Mouse (Mus musculus) G1E (cell line): ENCODE data around the gene Zzz3. TPM values are rescaled to one million over a fixed set of nuclear protein-coding genes. Genes with fewer than 3 reads are reported as not detected.

Experiments
- ATAC-seq: 2 replicates; pipeline ENCODE4 v1.8.0; 2016; ENCODE audit warnings: mild to moderate bottlenecking; ENCODE audit not compliant: insufficient number of reproducible peaks, poor library complexity, low FRiP score, severe bottlenecking; ENCODE audit errors: extremely low read depth
- DNase-seq: peaks from one replicate; pipeline ENCODE4 v3.0.0; 2012; ENCODE audit warnings: low spot score
- H3K27me3 ChIP-seq: 2 replicates; pipeline ENCODE4 v1.6.1; 2012; ENCODE audit warnings: mild to moderate bottlenecking, low read length, inconsistent platforms; ENCODE audit not compliant: insufficient read depth
- H3K36me3 ChIP-seq: replicated peaks from 2 replicates; pipeline ENCODE3; 2012; ENCODE audit warnings: mild to moderate bottlenecking, inconsistent platforms
- H3K4me1 ChIP-seq: 2 replicates; pipeline ENCODE4 v1.6.1; 2012; ENCODE audit warnings: low read depth, low read length, inconsistent platforms, mixed read lengths; ENCODE audit not compliant: insufficient read depth
- H3K4me3 ChIP-seq: 2 replicates; pipeline ENCODE4 v1.5.1; 2012; ENCODE audit warnings: low read depth, mild to moderate bottlenecking, inconsistent platforms, low read length, moderate library complexity, mixed read lengths
- H3K9me3 ChIP-seq: replicated peaks from 2 replicates; pipeline ENCODE4 v1.6.1; 2012; ENCODE audit warnings: inconsistent platforms
- CTCF ChIP-seq: IDR thresholded peaks from 2 replicates; pipeline ENCODE4 v1.5.1; 2012; ENCODE audit warnings: low read depth, low read length, inconsistent platforms, mixed read lengths
- GATA1 ChIP-seq: IDR thresholded peaks from 2 replicates; pipeline ENCODE4 v1.6.1; 2012; ENCODE audit warnings: borderline replicate concordance, low read length, inconsistent platforms, mixed read lengths
- GATA2 ChIP-seq: IDR thresholded peaks from 2 replicates; pipeline ENCODE4 v1.6.1; 2012; ENCODE audit warnings: low read depth, low read length, inconsistent platforms, borderline replicate concordance
- POLR2AphosphoS5 ChIP-seq: IDR thresholded peaks from 2 replicates; pipeline ENCODE4 v1.6.1; 2012; ENCODE audit warnings: low read depth, low read length, inconsistent platforms; ENCODE audit not compliant: insufficient replicate concordance
- TAL1 ChIP-seq: conservative IDR thresholded peaks from 2 replicates; pipeline ENCODE4 v1.6.1; 2012; ENCODE audit warnings: low read depth, low read length, inconsistent platforms, mixed read lengths
- polyA plus RNA-seq: library from polyadenylated mRNA; stranded (reverse); fragments of >175 nt; gene quantifications from 2 replicates; pipeline ENCODE4 v1.2.3, GENCODE M21; 2012
- total RNA-seq, 2 experiments: library from RNA; stranded (forward) in 1 of 2; stranded (reverse) in 1 of 2; fragments of 200-1000 nt in 1 of 2; fragments of >200 nt in 1 of 2; fragmentation: Nextera tagmentation in 1 of 2; gene quantifications; 2 replicates each; pipeline ENCODE4 v1.2.3; 2014 to 2017

The Zzz3 gene
- total and polyA plus RNA-seq, 3 experiments, result 14.3 to 85.5 (median 64.4) TPM

- ATAC-seq (no peak), DNase-seq (peak; percentile 37)
- no peak overlapping the region for H3K4me3 ChIP-seq
- TF ChIP-seq TAL1, result no peak
- TF ChIP-seq CTCF, result peak; percentile 53; the same call in 1 of the 2 replicates
- no peak for TF ChIP-seq GATA1
- TF ChIP-seq POLR2AphosphoS5, result no peak
- TF ChIP-seq GATA2, result no peak
- no peaks in the 10 kb centered on the region for H3K9me3 ChIP-seq
- H3K36me3 ChIP-seq, result no peaks in the 10 kb centered on the region
- peaks cover 43% of the 10 kb centered on the region for H3K4me1 ChIP-seq
- H3K27me3 ChIP-seq, result peaks cover 30% of the 10 kb centered on the region
These were observed 79.5 kb downstream of the Zzz3 start for GRCm38 (mm10) chr3:152474582-152475277.

GRCm38 (mm10) chr3:152475278-152475669 is 80.0 kb downstream of the Zzz3 start:
- peaks cover 43% of the 10 kb centered on the region for H3K4me1 ChIP-seq
- H3K36me3 ChIP-seq, result no peaks in the 10 kb centered on the region
- no peak overlapping the region for H3K4me3 ChIP-seq
- no peaks in the 10 kb centered on the region for H3K9me3 ChIP-seq
- TF ChIP-seq GATA2 (no peak), POLR2AphosphoS5 (no peak), TAL1 (no peak), GATA1 (no peak), CTCF (no peak)
- ATAC-seq, result no peak
- H3K27me3 ChIP-seq, result peaks cover 29% of the 10 kb centered on the region
- no peak for DNase-seq

DNA sequence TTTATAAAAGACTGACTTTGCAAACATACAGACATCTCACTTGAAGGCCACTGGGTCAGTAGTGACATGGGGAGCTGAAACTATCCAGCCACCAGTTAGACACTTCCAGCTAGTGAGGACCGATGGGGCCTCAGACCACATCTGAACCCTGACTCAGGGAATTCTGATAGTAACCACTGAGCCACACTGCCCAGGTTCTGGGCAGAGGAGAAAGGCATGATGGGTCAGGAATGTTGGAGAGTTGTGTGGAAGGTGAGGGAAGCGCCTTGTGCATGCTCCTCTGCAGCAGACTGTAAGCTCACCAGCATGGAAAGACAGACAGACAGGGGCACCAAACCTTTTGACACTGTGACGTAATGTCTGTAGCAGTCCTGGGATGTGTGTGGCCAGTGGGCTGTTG is 80.6 kb downstream of the Zzz3 start:
- TF ChIP-seq POLR2AphosphoS5, result no peak
- no peak for TF ChIP-seq TAL1
- TF ChIP-seq CTCF, result no peak
- no peak for TF ChIP-seq GATA1
- TF ChIP-seq GATA2, result no peak
- Histone ChIP-seq H3K9me3 (no peaks in the 10 kb centered on the region), H3K36me3 (no peaks in the 10 kb centered on the region), H3K4me1 (peaks cover 43% of the 10 kb centered on the region), H3K4me3 (no peak overlapping the region), H3K27me3 (peaks cover 29% of the 10 kb centered on the region)
- ATAC-seq, result no peak
- no peak for DNase-seq

DNA sequence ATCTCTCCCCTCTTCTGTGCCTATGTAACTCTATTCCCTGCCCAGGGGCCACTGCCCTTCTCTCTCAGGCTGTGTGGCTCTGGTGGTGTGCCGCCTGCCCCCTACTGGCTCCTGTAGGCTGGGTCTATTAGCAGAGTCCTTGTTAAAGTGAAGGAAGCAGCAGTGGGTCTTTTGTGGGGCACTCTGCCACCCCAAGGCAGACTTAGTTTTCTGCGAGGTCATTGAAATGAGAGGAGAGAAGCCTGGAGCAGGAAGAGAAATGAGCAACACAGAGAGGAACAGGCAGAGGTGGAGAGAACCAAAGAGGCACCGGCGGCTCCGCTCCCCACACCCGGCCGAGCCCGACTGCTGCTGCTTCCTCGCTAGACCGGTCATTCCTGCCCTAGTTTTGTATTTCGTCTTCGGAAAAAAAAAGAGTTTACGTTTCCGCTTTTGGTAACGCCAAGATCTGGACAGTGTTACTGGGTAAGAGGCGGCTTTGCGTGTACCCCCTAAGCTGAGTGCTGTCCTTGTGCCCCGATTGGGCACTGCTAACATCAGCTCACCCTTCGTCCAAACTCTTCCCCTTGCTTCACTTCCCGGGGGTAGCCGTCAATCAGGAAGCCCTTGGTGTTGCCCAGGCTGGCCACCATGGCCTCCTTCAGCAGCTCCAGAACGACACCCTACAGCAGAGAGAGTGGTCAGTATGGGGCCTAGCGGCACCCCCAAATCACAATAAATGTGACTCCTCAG is 82.7 kb downstream of the Zzz3 start:
- no peaks in the 10 kb centered on the region for H3K9me3 ChIP-seq
- ATAC-seq (no peak; the same call in 1 of the 2 replicates), DNase-seq (peak; percentile 32)
- H3K27me3 ChIP-seq, result peaks cover 20% of the 10 kb centered on the region
- TF ChIP-seq CTCF, result no peak; the same call in 1 of the 2 replicates
- TF ChIP-seq GATA2, result no peak
- TF ChIP-seq GATA1, result no peak
- no peak for TF ChIP-seq POLR2AphosphoS5
- TF ChIP-seq TAL1, result no peak
- H3K4me3 ChIP-seq, result peak overlapping the region; percentile 13
- H3K36me3 ChIP-seq, result no peaks in the 10 kb centered on the region
- H3K4me1 ChIP-seq, result peaks cover 43% of the 10 kb centered on the region

DNA sequence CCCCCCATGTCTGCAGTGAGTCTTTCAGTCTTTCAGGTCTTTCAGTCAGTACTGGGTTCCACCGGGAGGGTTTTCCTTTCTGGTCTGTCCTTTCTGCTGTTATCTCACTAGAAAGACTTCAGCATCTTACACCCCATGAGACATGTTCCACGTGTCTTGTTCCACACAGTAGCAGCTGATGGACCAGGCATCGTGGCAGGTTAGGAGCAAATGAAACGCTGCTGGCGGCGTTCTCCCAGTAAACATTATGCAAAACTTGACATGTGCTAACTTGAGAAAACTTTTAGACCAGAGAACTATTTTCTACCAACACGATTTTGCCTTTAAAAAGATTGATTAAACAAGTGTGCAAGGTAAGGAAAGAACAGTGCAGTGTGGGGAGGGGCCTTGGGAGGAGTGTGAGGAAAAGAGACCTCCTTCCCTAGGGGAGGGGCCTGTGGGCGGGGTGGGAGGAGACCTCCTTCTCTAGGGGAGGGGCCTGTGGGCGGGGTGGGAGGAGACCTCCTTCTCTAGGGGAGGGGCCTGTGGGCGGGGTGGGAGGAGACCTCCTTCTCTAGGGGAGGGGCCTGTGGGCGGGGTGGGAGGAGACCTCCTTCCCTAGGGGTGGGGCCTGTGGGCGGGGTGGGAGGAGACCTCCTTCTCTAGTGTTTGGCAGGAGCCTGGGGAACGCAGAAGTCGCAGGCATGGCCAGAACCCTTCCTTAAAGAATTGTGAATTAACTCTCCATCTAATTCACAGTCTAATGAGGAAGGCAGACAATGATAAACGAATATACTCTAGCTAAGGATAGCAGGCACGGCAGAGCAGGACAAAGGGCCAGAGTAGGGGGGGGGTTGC is 83.5 kb downstream of the Zzz3 start:
- no peak overlapping the region for H3K4me3 ChIP-seq
- H3K36me3 ChIP-seq, result no peaks in the 10 kb centered on the region
- DNase-seq (peak; percentile 35), ATAC-seq (peak; percentile 62)
- no peaks in the 10 kb centered on the region for H3K9me3 ChIP-seq
- no peak for TF ChIP-seq POLR2AphosphoS5
- TF ChIP-seq CTCF, result no peak
- no peak for TF ChIP-seq GATA2
- TF ChIP-seq GATA1, result no peak
- TF ChIP-seq TAL1, result no peak
- H3K4me1 ChIP-seq, result peaks cover 43% of the 10 kb centered on the region
- H3K27me3 ChIP-seq, result peaks cover 13% of the 10 kb centered on the region; the same call in 1 of the 2 replicates

DNA sequence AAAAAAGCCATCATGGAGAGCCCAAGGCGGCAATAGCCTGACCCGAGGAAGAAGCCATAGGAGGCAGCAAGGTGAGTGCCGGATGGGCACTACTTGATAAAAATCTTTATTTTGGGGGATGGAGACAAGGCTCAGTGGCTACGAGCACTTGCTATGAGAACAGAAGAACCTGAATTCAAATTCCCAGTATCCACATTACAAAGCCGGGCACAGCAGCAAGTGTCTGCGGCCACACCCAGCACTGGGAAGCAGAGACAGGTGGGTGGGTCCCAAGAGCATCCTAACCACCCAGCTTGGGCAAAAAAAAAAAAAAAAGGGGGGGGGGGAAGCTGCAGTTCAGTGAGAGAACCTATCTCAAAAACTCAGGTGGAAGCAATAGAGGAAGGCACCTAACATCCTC is 85.1 kb downstream of the Zzz3 start:
- H3K9me3 ChIP-seq, result no peaks in the 10 kb centered on the region
- peaks cover 13% of the 10 kb centered on the region; the same call in 1 of the 2 replicates for H3K27me3 ChIP-seq
- no peak overlapping the region for H3K4me3 ChIP-seq
- TF ChIP-seq CTCF, result no peak
- no peak for TF ChIP-seq GATA1
- no peak for TF ChIP-seq TAL1
- no peak for TF ChIP-seq POLR2AphosphoS5
- DNase-seq (no peak), ATAC-seq (no peak)
- H3K36me3 ChIP-seq, result no peaks in the 10 kb centered on the region
- peaks cover 35% of the 10 kb centered on the region for H3K4me1 ChIP-seq
